Mouse (Mus musculus) testis, postnatal 10 days (tissue): Measurements from ENCODE around the gene Fadd.

ENCODE experiments used
- DNase-seq: peaks from one replicate; pipeline ENCODE4 v3.0.0; 2021; ENCODE audit warnings: low spot score

Gene Fadd

GRCm38 (mm10) chr7:144531585-144532378, 50.5 kb downstream of the Fadd start:
- no peak for DNase-seq

- DNase-seq: no peak
Measured at GRCm38 (mm10) chr7:144529851-144530250, 52.4 kb downstream of the Fadd start.

GRCm38 (mm10) chr7:144527723-144528221, 54.5 kb downstream of the Fadd start:
- peak; percentile 48 for DNase-seq
